Mouse (Mus musculus) MEL (cell line): ENCODE measurements around the gene Cul1.

ENCODE experiments used
- CTCF ChIP-seq, 3 experiments: IDR thresholded peaks in 2 of 3; conservative IDR thresholded peaks in 1 of 3; 2 replicates each; pipeline ENCODE4 v1.5.1; 2011 to 2012; ENCODE audit warnings: low read length in 3 of 3, low read depth in 2 of 3, mild to moderate bottlenecking in 2 of 3, improper control_type of control experiment in 1 of 3, inconsistent platforms in 1 of 3, mixed read lengths in 1 of 3, moderate library complexity in 1 of 3; ENCODE audit not compliant: control insufficient read depth in 1 of 3, insufficient read depth in 1 of 3, poor library complexity in 1 of 3, severe bottlenecking in 1 of 3
- E2F4 ChIP-seq: IDR thresholded peaks from 2 replicates; pipeline ENCODE4 v1.6.1; 2011; ENCODE audit warnings: low read depth, low read length, improper control_type of control experiment, borderline replicate concordance
- EP300 ChIP-seq, 2 experiments: IDR thresholded peaks; 2 replicates each; pipeline ENCODE4 v1.6.1; 2011; ENCODE audit warnings: improper control_type of control experiment in 2 of 2, low read length in 2 of 2, low read depth in 1 of 2, mild to moderate bottlenecking in 1 of 2
- MAZ ChIP-seq: IDR thresholded peaks from 2 replicates; pipeline ENCODE4 v1.6.1; 2012; ENCODE audit warnings: low read depth, mild to moderate bottlenecking, inconsistent platforms, low read length, improper control_type of control experiment
- MEF2A ChIP-seq: IDR thresholded peaks from 2 replicates; pipeline ENCODE4 v1.6.1; 2014; ENCODE audit warnings: low read depth, mild to moderate bottlenecking, inconsistent platforms, low read length, improper control_type of control experiment; ENCODE audit not compliant: poor library complexity, insufficient replicate concordance, severe bottlenecking; ENCODE audit errors: extremely low read depth
- MYB ChIP-seq: IDR thresholded peaks from 2 replicates; pipeline ENCODE4 v1.6.1; 2011; ENCODE audit warnings: mild to moderate bottlenecking, low read depth, low read length, improper control_type of control experiment
- MYC ChIP-seq: IDR thresholded peaks from 2 replicates; pipeline ENCODE4 v1.6.1; 2011; ENCODE audit warnings: low read depth, mild to moderate bottlenecking, low read length, improper control_type of control experiment, moderate library complexity
- POLR2A ChIP-seq, 2 experiments: IDR thresholded peaks; 2 replicates each; pipeline ENCODE4 v1.6.1; 2011 to 2012; ENCODE audit warnings: low read length in 2 of 2, mild to moderate bottlenecking in 2 of 2, control low read depth in 1 of 2, improper control_type of control experiment in 1 of 2, low read depth in 1 of 2, moderate library complexity in 1 of 2; ENCODE audit not compliant: control insufficient read depth in 1 of 2, insufficient read depth in 1 of 2, poor library complexity in 1 of 2
- POLR2AphosphoS2 ChIP-seq: IDR thresholded peaks from 2 replicates; pipeline ENCODE4 v1.6.1; 2011; ENCODE audit warnings: low read length, improper control_type of control experiment
- RCOR1 ChIP-seq: IDR thresholded peaks from 2 replicates; pipeline ENCODE4 v1.6.1; 2012; ENCODE audit warnings: low read depth, mild to moderate bottlenecking, inconsistent platforms, low read length, improper control_type of control experiment
- USF1 ChIP-seq: IDR thresholded peaks from 2 replicates; pipeline ENCODE4 v1.6.1; 2014; ENCODE audit warnings: low read depth, mild to moderate bottlenecking, inconsistent platforms, low read length, improper control_type of control experiment, moderate library complexity
- USF2 ChIP-seq, 2 experiments: IDR thresholded peaks; 2 replicates each; pipeline ENCODE4 v1.6.1; 2011 to 2012; ENCODE audit warnings: improper control_type of control experiment in 2 of 2, low read length in 2 of 2, borderline replicate concordance in 1 of 2, inconsistent platforms in 1 of 2, low read depth in 1 of 2, mild to moderate bottlenecking in 1 of 2; ENCODE audit not compliant: insufficient read depth in 1 of 2
- ZKSCAN1 ChIP-seq: IDR thresholded peaks from 2 replicates; pipeline ENCODE4 v1.6.1; 2012; ENCODE audit warnings: low read depth, mild to moderate bottlenecking, inconsistent platforms, low read length, improper control_type of control experiment, moderate library complexity
- ZMIZ1 ChIP-seq: IDR thresholded peaks from 2 replicates; pipeline ENCODE4 v1.6.1; 2012; ENCODE audit warnings: low read depth, mild to moderate bottlenecking, inconsistent platforms, low read length, improper control_type of control experiment, moderate library complexity

DNA sequence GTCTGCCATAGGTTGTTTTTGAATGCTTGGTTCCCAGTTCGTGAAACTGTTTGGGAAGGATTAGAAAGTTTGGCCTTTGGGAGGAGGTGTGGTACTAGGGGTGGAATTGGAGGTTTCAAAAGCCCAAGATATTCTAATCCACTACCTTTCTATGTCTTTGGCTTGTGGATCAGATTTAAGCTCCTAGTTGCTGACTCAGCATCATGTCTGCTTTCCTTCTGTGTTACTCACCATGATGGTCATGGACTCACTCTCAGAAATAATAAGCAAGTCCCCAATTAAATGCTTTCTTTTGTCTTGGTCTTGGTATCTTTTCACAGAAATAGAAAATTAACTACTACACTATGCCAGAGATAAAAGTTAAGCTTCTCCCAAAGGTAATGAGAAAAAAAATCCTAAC is 5.5 kb upstream of the Cul1 start:
- no peak for TF ChIP-seq ZMIZ1
- TF ChIP-seq EP300 (IDR thresholded peaks at IDR 0.05; ENCODE audit: low read depth in 1 of 2, low read length in 2 of 2): no peak
- TF ChIP-seq POLR2A (IDR thresholded peaks at IDR 0.05; ENCODE audit: control insufficient read depth in 1 of 2, insufficient read depth in 1 of 2, low read depth in 1 of 2, low read length in 2 of 2, poor library complexity in 1 of 2): no peak
- no peak for TF ChIP-seq E2F4
- no peak for TF ChIP-seq CTCF (IDR thresholded peaks at IDR 0.05 in 2 of 3, conservative IDR thresholded peaks at IDR 0.05 in 1 of 3; ENCODE audit: control insufficient read depth in 1 of 3, insufficient read depth in 1 of 3, low read depth in 2 of 3, low read length in 3 of 3, poor library complexity in 1 of 3, severe bottlenecking in 1 of 3)
- no peak for TF ChIP-seq USF2 (IDR thresholded peaks at IDR 0.05; ENCODE audit: borderline replicate concordance in 1 of 2, insufficient read depth in 1 of 2, low read depth in 1 of 2, low read length in 2 of 2)
- TF ChIP-seq RCOR1: no peak
- no peak for TF ChIP-seq MYB
- no peak for TF ChIP-seq USF1
- TF ChIP-seq MYC: no peak
- no peak for TF ChIP-seq ZKSCAN1
- TF ChIP-seq POLR2AphosphoS2: no peak
- TF ChIP-seq MAZ: no peak
- TF ChIP-seq MEF2A: no peak
